Mouse (Mus musculus) neutrophil, adult 5-6 weeks (primary cell): Measurements from ENCODE around the gene Sash1. TPM values are rescaled to one million over a fixed set of nuclear protein-coding genes. Genes with fewer than 3 reads are reported as not detected.

Source experiments
- ATAC-seq: fragments of 151-379, 151-347 bp; 2 replicates; pipeline ENCODE4 v1.8.0; 2017; ENCODE audit warnings: mild to moderate bottlenecking, moderate TSS enrichment; ENCODE audit not compliant: insufficient number of reproducible peaks, poor library complexity, low FRiP score, severe bottlenecking; ENCODE audit errors: extremely low read depth
- total RNA-seq: library from RNA; stranded (forward); fragments of 200-1000 nt; gene quantifications from 2 replicates; pipeline ENCODE4 v1.2.3, GENCODE M21; 2017

Sash1 gene
- total RNA-seq, 1 experiment from 2014 or later, result 1.0 TPM

DNA sequence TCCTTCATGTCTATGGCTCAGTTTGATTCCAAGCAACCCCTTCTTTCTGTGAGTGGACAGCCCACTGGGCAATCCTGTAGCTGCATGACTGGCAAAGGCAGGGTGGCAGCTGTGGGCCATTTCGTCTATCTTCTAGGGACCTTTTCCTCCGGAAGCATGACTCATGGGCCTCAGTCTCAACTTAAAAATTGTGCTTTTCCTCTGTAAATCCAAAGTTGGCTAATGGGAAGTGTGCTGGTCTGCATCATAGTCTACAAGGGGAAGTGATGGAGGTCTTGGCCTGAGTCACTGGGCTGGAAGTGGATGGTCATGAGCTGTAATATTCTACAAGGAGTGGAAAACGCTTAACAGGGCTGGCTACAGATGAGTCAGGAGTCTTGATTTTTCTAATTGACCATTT is 15.5 kb downstream of the Sash1 start:
- ATAC-seq, result no peak

DNA sequence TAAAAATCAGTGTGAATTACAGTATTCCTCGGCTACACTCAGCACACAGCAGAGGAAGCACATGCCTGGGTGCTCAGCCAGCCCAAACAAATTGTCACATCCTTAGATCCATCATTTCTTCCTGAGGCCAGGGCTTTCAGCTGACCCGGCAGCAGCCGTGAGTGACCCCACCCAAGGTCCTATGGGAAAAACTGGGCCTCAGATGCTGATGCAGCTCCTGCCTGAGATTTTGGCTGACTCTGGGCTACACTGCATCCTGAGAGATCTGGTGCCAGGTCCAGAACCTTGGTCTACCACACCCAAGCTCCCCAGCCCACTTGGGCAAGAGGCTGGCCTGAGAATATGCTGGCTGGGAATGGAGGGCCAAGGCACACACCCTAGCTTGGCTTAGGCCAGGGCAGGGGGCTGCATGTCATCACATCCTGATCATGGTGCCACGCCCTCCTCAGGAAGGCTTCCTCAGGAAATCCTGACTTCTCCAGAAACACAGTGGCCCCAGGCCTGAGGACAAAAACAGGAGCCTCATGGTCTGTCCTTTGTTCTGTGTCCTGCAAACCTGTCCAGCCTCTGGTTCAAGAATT is 19.7 kb downstream of the Sash1 start:
- no peak for ATAC-seq

DNA sequence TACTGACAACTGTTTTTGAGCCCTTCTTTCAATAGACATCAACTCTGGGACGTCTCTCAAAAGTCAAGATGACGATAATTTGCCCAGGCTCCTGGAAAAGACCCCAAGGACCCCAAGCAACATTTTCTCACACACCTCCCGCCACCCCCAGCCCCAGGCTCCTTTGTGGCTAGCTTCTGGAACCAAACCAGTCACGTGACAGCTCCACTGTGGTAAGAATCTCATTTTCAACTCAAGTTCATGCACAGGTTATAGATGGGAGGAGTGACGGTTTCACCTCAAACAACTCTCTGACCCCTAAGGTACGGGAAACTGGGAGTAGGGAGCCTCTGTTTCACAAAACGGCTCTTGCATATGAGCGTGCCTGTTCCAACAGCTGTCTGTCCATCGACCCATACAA is 25.2 kb downstream of the Sash1 start:
- no peak for ATAC-seq

DNA sequence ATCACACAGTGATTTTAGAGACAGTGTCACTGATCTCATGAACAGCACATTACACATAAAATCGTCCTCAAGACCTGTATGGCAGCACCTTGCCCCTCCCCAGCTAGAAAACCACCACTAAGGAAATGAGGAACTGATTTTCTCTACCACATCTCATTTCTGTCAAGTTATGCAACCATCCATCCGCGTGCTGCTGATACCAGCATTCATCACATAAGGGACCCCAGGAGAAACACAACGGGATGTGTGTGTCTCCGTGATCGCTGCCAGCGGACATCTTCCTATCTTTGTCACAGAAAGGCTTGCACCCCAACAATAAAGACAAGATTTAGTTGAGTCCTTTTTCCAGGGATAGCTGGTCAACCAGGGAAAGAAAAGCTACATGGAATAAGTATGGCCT is 27.2 kb downstream of the Sash1 start:
- no peak for ATAC-seq

DNA sequence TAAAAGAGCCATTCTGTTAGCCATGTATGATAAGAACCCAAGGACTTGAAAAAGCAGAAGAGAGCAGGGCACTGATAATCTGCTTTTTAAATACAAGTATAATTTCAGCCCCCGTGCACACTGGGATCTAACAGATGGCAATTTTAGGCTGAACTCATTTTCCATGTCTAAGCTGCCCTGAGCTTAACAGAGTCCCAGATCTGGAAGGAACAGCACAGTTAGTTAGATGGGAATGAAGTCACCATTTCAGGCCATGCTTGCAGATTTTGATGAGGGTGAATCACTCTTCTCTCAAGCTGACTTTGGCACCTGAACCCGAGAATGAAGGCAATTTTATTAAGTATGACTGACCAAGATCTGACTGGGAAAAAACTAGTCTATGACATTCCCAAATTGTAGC is 28.9 kb downstream of the Sash1 start:
- ATAC-seq, result no peak

DNA sequence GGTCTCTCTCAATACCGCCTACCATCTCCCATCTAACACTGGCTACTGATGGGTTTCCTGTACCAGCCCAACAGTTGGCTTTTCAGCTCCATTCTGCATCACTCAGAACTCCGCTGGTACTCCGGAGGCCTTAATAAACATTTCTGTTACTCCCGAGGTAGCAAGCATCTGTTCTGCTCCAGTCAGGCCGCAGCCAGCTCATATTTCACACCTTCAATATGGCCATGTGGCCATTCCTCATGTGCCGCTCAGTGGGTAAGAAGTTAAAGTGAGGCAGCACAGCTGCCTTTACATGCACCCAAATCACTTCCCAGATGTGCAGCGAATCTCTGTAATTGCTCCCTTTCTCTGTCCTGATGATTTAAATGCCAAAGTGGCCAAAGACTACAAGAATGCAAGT is 32.5 kb downstream of the Sash1 start:
- no peak for ATAC-seq

DNA sequence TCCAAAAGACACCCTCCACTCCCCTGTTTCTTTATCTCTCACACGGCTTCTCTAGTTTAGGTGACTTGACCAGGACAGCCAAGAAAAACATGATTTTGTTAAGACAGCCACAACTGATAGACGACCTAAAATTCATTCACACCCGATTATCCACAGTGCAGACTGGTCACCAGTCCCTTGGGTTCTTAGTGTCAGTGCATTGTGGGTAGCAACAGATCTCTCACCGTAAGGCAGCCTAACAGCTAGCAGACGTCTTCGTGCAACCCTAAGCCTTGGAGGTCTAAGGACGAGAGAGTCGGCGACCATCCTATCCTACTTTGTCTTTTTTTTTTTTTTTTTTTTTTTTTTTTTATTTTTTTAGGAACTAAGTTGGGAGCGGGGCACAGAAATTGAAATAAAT is 34.2 kb downstream of the Sash1 start:
- ATAC-seq, result no peak

DNA sequence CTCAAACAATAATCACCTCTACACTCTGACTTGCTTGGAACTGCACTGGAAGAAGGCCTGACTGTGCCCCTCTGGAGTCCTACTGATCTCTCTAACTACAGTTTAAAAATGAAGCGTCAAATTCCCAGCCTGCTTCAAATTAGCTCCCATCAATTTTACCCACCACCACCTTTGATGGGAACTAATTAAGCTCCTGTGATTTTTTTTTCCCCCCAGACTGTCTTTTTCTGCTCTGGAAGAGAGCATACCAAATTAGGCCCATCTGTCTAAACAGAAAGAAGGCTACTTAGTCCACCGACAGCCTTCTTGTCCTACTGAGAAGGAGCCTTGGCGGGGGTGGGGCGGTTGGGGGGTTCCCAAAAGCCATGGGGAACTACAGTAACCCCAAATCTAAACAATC is 37.9 kb downstream of the Sash1 start:
- ATAC-seq, result no peak

DNA sequence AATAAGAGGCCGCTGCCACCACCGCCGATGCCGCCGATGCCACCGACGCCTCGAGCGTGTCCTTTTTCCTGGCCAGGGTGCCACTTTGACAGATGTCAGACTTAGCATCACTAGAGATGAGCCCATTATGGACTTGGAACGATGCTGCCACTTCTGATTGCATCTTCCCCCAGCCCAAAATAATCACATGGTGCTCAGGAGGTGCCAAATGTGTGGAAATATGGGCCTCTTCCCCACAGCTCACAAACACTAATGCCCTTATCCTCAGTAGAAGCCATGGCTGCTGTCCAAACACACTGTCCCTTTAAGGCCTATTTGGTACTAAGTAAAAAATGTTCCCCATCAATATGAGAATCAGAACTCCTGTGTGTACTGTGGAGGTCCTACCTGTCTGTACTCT is 39.6 kb downstream of the Sash1 start:
- no peak for ATAC-seq

DNA sequence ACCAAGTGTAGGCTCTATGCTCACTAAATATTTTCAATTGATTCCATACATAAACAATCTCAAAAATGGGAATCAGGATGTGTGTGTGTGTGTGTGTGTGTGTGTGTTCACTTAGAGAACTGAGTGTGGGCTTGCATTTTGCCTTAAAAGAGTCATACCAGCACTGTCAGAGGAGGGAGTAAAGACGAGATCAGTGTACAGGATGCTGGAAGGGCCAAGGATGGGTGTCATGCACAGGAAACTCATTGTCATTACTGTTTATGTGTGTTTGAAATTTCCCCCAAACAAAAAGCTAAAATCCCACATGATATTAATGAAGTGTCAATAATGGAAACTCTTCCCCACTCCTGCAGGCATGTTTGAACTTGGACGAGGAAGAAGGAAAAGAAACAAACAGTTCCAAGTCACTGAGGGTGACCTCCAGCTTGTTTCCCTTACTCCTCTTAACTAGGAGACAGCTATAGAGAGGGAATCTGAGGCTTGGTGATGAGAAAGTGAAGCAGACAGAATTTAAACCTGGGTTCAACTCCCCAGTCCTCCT is 40.6 kb downstream of the Sash1 start:
- ATAC-seq, result no peak

DNA sequence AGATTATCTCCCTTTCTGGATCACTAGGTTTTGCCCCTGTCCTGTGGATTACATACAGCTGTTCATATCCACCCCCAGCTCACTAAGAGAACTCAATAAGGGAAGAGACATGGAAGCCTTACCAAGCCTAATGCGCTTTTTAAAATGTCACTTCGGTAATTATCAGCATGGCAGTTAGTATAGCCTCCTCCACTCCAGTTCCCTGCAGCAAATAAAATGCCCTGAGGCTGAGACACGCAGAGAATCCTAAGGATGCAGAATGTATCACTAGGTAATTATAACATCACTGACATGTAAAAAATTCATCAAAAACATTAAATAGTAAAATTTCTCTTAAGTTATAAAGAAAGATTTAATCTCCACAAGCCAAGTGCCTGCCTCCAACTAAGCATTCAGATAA is 45.9 kb downstream of the Sash1 start:
- no peak for ATAC-seq

DNA sequence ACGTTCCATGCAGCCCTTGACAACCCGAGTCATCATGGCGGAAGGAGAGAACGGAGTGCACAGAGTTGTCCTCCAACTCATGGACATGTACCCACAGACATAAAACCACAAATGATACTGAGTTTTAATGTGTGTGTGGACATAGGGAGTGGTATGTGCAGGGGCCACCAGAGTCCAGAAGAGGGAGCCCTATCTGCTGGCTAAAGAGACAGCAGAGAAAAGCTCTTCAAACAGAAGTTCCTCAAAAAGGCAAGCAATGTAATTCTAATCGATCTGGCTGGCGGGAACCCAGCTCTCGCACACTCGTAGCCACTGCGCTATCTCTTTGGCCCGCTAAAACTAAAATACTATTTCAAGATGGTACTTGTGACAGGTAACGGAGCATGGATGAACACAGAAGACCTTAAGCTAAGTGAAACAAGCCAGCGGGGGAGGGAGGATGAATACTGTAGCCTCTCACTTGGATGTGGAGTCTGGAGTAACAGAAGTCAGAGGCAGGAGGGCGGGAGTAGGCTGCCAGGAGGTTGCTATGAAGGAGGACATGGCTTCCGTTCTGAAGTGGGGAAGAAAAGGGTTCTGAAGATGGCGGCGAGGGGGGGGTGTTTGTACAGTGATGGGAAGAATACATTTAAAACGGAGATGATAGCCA is 51.9 kb downstream of the Sash1 start:
- no peak for ATAC-seq

DNA sequence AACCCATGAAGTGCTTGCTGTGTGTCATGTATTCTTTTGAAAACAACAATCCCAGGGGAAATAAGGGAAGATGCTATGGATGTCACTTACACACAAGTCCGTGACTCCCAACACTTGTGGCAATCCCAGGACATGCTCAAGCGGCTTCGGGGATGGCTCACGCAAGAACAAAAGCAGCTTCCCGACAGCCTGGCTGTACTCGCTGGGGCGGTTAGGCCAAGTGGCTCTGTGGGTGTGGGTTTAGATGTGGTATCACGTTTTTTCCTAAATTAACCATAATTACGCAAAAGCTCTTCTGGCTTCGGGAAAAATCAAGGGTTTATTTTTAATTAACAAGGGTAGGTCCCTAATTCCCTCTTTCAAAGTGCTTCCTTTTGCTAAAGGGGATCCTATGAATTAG is 59.6 kb downstream of the Sash1 start:
- ATAC-seq, result no peak

DNA sequence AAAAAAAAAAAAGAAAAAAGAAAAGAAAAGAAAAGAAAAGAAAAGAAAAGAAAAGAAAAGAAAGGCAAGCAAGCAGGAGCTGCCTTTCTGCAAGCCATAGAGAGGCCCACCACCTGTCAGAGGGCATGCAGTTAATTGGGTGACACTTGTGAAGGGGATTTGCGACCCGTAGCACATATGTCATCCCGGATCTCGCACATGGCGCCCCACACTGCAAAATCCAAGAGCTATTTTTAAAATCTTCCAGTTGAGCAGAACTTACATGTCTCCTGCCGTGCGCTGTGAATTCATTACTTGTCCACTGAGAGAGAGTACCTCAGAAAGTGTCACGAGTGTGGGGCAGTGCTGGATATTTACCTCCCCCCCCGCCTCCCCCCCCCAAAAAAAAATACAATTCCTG is 60.0 kb downstream of the Sash1 start:
- ATAC-seq, result no peak

DNA sequence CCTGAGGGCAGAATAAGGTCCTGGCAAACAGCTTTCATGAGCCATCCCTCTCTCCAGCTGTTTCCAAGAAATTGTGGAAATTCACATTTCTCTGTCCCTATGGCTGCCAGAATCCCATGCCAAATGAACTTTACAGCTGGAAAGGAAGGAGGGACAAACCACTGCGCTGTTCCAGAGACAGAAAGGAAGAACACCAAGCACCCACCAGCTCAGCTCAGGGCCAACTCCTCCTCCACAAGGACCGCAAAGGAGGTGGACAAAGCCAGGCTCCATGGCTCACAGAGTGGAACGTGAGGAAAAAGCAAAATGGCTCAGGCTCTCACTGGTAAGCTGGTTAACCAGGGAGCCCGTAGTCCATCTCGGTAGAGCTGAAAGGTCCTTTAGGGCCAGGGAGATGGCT is 67.8 kb downstream of the Sash1 start:
- ATAC-seq, result no peak

DNA sequence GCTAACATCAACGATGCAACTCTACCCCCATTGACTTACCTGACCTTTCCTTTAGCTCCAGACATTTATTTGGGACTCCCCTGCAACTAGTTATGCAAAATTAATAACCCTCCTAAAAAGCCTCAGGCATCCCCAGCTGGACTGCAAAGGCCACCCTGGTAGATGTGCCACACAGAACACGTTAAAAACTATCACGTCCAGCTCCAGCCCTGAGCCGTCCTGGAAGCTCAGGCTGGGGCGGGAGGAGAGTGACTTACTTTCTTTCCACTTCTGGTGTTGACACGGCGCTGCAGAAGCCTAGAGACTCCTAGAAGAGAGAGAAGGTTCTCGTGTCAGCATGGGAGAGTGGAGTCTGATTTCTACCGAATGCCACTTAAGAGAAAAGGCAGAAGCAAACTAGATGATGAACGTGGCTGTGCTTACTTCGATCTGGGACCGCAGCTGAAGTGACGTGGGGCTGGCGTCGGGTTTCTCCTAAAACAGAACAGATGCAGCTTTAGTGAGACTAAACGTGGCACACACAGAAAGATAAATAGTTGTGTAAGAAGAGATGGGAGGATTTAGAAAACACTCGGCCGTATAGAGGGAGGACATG is 71.8 kb downstream of the Sash1 start:
- ATAC-seq, result no peak

DNA sequence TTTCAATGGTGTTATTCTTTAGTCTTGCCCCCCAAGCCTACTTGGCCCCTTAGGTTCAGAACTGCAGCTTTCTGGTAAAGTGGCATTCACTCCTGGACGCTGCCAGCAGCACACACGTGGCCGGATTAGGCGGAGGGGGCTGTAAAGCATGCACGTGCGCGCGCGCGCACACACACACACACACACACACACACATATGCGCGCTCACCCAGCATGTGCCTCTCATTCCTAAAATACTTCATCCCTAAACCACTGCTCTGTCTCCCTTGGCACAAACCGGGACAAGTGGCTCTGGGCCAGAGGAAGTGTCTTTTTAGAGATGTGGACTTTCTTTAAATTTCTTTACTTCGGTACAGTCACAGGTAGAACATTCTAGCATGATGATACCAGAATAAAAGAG is 72.6 kb downstream of the Sash1 start:
- ATAC-seq, result no peak

DNA sequence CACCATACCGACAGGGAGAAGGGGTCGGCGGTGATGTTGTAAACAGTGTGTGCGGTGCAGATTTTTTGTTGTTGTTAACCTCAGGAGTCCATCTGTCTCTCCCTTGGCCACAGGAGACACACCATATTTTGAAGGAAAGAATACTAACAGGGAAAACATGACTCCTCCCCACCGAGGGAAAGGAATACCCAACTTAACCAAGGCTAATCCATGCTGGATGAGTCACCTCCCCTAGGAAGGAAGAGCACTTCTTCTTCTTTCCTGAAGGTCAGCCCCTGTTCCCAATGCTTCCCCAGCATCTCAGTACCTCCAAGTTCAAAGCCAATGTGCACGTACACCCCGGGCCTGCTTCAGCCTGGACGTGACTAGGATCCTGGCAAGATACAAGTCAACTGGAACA is 73.1 kb downstream of the Sash1 start:
- ATAC-seq, result no peak

DNA sequence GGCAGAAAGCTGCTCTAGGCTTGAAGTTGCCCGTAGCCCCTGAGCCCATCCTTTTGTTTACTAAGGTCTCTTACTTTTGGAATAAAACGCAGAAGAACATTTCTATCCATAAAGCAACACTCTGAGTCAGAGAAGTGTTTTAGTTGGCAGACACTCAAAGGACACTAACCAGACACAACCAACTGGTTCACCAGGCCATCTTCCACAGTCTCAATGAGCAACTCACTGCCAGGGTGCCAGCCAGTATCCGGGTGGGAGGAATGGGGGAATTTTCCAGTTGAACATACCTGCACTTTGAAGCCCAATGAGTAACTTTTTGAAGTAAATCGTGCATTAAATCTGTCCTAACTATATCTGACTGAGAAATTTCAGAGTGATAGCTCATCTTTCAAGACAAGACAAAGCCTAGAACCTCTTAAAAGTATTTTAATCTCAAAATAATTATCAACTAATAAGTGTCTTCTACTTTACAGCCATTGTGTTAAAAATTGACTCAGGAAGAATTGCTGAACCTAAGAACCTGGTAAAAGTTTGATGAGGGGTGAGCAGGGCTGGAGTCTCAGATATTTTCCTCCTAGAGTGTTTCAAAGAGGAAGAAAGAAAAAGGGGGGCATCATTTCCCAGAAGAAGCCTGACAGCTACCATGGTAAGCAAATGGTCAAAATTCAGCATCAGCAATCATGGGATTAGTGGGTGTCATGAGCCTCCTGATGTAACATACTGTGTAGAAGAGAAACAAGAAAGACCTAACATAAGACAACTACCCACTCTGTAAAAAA is 74.4 kb downstream of the Sash1 start:
- ATAC-seq, result no peak

DNA sequence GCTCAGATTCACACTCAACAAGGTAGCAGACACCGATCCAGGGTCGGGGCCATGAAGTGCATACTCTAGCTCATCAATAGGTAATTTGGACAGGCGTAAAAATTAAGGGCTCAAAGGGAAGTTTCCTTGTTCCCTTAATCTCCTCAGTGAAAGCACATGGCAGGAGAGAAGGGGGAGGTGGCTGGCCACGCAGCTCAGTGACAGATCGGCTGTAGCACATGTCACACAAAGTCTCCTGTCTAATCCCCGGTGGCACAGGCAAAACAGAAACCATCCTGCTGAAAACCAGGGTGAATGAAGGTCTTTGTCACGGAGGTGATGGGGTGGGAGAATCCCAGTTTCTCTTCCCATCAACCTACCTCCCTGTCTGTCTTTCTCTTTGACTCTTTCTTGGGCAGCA is 75.4 kb downstream of the Sash1 start:
- ATAC-seq, result no peak
